Mouse (Mus musculus): Measurements from ENCODE around the gene Arf6. TPM values are rescaled to one million over a fixed set of nuclear protein-coding genes. Genes with fewer than 3 reads are reported as not detected.

The Arf6 gene
- polyA plus RNA-seq, 1 experiment from 2014 or later = 54.6 TPM

- H3K9me3 ChIP-seq = no peaks in the 10 kb centered on the region
- H3K4me1 ChIP-seq = no peaks in the 10 kb centered on the region
- H3K36me3 ChIP-seq (replicated peaks) = no peaks in the 10 kb centered on the region
- no peak overlapping the region for H3K9ac ChIP-seq
- no peak for ATAC-seq (ENCODE audit: low FRiP score)
- no peak overlapping the region for H3K4me2 ChIP-seq
- no peak overlapping the region for H3K4me3 ChIP-seq (replicated peaks)
- no peak overlapping the region for H3K27ac ChIP-seq
- 52% methylated on average over 2 of the region's 2 CpGs for WGBS
- no peaks in the 10 kb centered on the region for H3K27me3 ChIP-seq
Observed at GRCm38 (mm10) chr12:69400871-69401286, 28.9 kb downstream of the Arf6 start.

GRCm38 (mm10) chr12:69402100-69402499, 30.1 kb downstream of the Arf6 start:
- ATAC-seq (ENCODE audit: low FRiP score) = no peak
- H3K9ac ChIP-seq = no peak overlapping the region
- no peaks in the 10 kb centered on the region for H3K36me3 ChIP-seq (replicated peaks)
- H3K9me3 ChIP-seq = no peaks in the 10 kb centered on the region
- H3K4me2 ChIP-seq = no peak overlapping the region
- no peak overlapping the region for H3K27ac ChIP-seq
- H3K27me3 ChIP-seq = no peaks in the 10 kb centered on the region
- no peaks in the 10 kb centered on the region for H3K4me1 ChIP-seq
- no peak overlapping the region for H3K4me3 ChIP-seq (replicated peaks)
- 76% methylated on average over 9 of the region's 9 CpGs for WGBS

GRCm38 (mm10) chr12:69402594-69403167, 30.7 kb downstream of the Arf6 start:
- Histone ChIP-seq H3K4me3 (replicated peaks) (no peak overlapping the region), H3K27ac (no peak overlapping the region), H3K9ac (no peak overlapping the region), H3K4me1 (no peaks in the 10 kb centered on the region), H3K9me3 (no peaks in the 10 kb centered on the region), H3K27me3 (no peaks in the 10 kb centered on the region), H3K36me3 (replicated peaks) (no peaks in the 10 kb centered on the region), H3K4me2 (no peak overlapping the region)
- no peak for ATAC-seq (ENCODE audit: low FRiP score)
- WGBS = 92% methylated on average over 13 of the region's 13 CpGs

- WGBS = 80% methylated on average over 5 of the region's 5 CpGs
- no peaks in the 10 kb centered on the region for H3K36me3 ChIP-seq (replicated peaks)
- H3K4me2 ChIP-seq = no peak overlapping the region
- H3K4me1 ChIP-seq = no peaks in the 10 kb centered on the region
- no peak for ATAC-seq (ENCODE audit: low FRiP score)
- H3K27ac ChIP-seq = no peak overlapping the region
- H3K4me3 ChIP-seq (replicated peaks) = no peak overlapping the region
- H3K9ac ChIP-seq = no peak overlapping the region
- no peaks in the 10 kb centered on the region for H3K27me3 ChIP-seq
- H3K9me3 ChIP-seq = no peaks in the 10 kb centered on the region
Observed at GRCm38 (mm10) chr12:69410767-69411166, 38.8 kb downstream of the Arf6 start.

- Histone ChIP-seq H3K4me3 (replicated peaks) (no peak overlapping the region), H3K4me1 (no peaks in the 10 kb centered on the region), H3K27me3 (no peaks in the 10 kb centered on the region), H3K4me2 (no peak overlapping the region), H3K9me3 (no peaks in the 10 kb centered on the region), H3K9ac (no peak overlapping the region), H3K27ac (no peak overlapping the region), H3K36me3 (replicated peaks) (no peaks in the 10 kb centered on the region)
- no peak for ATAC-seq (ENCODE audit: low FRiP score)
- WGBS = 81% methylated on average over 4 of the region's 4 CpGs
Observed at GRCm38 (mm10) chr12:69411936-69412335, 40.0 kb downstream of the Arf6 start.

- 85% methylated on average over 3 of the region's 3 CpGs for WGBS
- no peak overlapping the region for H3K4me2 ChIP-seq
- no peak for ATAC-seq (ENCODE audit: low FRiP score)
Observed at GRCm38 (mm10) chr12:69413303-69413702, 41.4 kb downstream of the Arf6 start.

GRCm38 (mm10) chr12:69414826-69415572, 43.0 kb downstream of the Arf6 start:
- Histone ChIP-seq H3K4me1 (no peaks in the 10 kb centered on the region), H3K36me3 (replicated peaks) (no peaks in the 10 kb centered on the region), H3K27me3 (no peaks in the 10 kb centered on the region), H3K4me2 (no peak overlapping the region), H3K4me3 (replicated peaks) (no peak overlapping the region), H3K9ac (no peak overlapping the region), H3K9me3 (no peaks in the 10 kb centered on the region), H3K27ac (no peak overlapping the region)
- ATAC-seq (ENCODE audit: low FRiP score) = no peak
- WGBS = 86% methylated on average over 4 of the region's 4 CpGs

More at GRCm38 (mm10) chr12:69413303-69413702, 41.4 kb downstream of the Arf6 start:
- H3K36me3 ChIP-seq (replicated peaks) = no peaks in the 10 kb centered on the region
- H3K4me1 ChIP-seq = no peaks in the 10 kb centered on the region
- no peaks in the 10 kb centered on the region for H3K27me3 ChIP-seq
- H3K27ac ChIP-seq = no peak overlapping the region
- H3K9me3 ChIP-seq = no peaks in the 10 kb centered on the region
- no peak overlapping the region for H3K9ac ChIP-seq
- no peak overlapping the region for H3K4me3 ChIP-seq (replicated peaks)

GRCm38 (mm10) chr12:69416793-69417192, 44.8 kb downstream of the Arf6 start:
- no peaks in the 10 kb centered on the region for H3K27me3 ChIP-seq
- no peaks in the 10 kb centered on the region for H3K36me3 ChIP-seq (replicated peaks)
- H3K4me2 ChIP-seq = no peak overlapping the region
- H3K27ac ChIP-seq = no peak overlapping the region
- no peaks in the 10 kb centered on the region for H3K4me1 ChIP-seq
- no peak overlapping the region for H3K4me3 ChIP-seq (replicated peaks)
- no peak for ATAC-seq (ENCODE audit: low FRiP score)
- WGBS = 82% methylated on average over 7 of the region's 7 CpGs
- H3K9me3 ChIP-seq = no peaks in the 10 kb centered on the region
- H3K9ac ChIP-seq = no peak overlapping the region

- Histone ChIP-seq H3K27me3 (no peaks in the 10 kb centered on the region), H3K4me1 (no peaks in the 10 kb centered on the region), H3K4me3 (replicated peaks) (no peak overlapping the region), H3K4me2 (no peak overlapping the region), H3K9ac (no peak overlapping the region), H3K36me3 (replicated peaks) (no peaks in the 10 kb centered on the region), H3K27ac (no peak overlapping the region), H3K9me3 (0 out of 2 replicates have a peak, but pooled peaks cover 2% of the 10 kb centered on the region)
- whole genome bisulfite sequencing = 62% methylated on average over 9 of the region's 9 CpGs
- ATAC-seq (ENCODE audit: low FRiP score) = no peak
Observed at GRCm38 (mm10) chr12:69417701-69418291, 45.8 kb downstream of the Arf6 start.

GRCm38 (mm10) chr12:69418606-69419005, 46.7 kb downstream of the Arf6 start:
- Histone ChIP-seq H3K27ac (no peak overlapping the region), H3K27me3 (no peaks in the 10 kb centered on the region), H3K4me2 (no peak overlapping the region), H3K4me3 (replicated peaks) (no peak overlapping the region), H3K9me3 (0 out of 2 replicates have a peak, but pooled peaks cover 7% of the 10 kb centered on the region), H3K36me3 (replicated peaks) (no peaks in the 10 kb centered on the region), H3K4me1 (no peaks in the 10 kb centered on the region), H3K9ac (no peak overlapping the region)
- 92% methylated on average over 13 of the region's 13 CpGs for WGBS
- no peak for ATAC-seq (ENCODE audit: low FRiP score)

- Histone ChIP-seq H3K27me3 (no peaks in the 10 kb centered on the region), H3K36me3 (replicated peaks) (no peaks in the 10 kb centered on the region), H3K4me1 (no peaks in the 10 kb centered on the region), H3K27ac (no peak overlapping the region), H3K4me3 (replicated peaks) (no peak overlapping the region), H3K9me3 (0 out of 2 replicates have a peak, but pooled peaks cover 7% of the 10 kb centered on the region), H3K9ac (no peak overlapping the region), H3K4me2 (no peak overlapping the region)
- WGBS = 90% methylated on average over 14 of the region's 14 CpGs
- no peak for ATAC-seq (ENCODE audit: low FRiP score)
Observed at GRCm38 (mm10) chr12:69419017-69419605, 47.2 kb downstream of the Arf6 start.

GRCm38 (mm10) chr12:69419606-69420005, 47.7 kb downstream of the Arf6 start:
- no peak for ATAC-seq (ENCODE audit: low FRiP score)
- Histone ChIP-seq H3K4me3 (replicated peaks) (no peak overlapping the region), H3K4me1 (0 out of 2 replicates have a peak, but pooled peaks cover 1% of the 10 kb centered on the region), H3K27me3 (no peaks in the 10 kb centered on the region), H3K27ac (no peak overlapping the region), H3K36me3 (replicated peaks) (no peaks in the 10 kb centered on the region), H3K9ac (no peak overlapping the region), H3K4me2 (no peak overlapping the region), H3K9me3 (0 out of 2 replicates have a peak, but pooled peaks cover 7% of the 10 kb centered on the region)
- WGBS = 86% methylated on average over 4 of the region's 4 CpGs

All from forebrain, embryonic 12.5 days (tissue).